Mouse (Mus musculus): ENCODE results near the gene Efemp1. TPM values are rescaled to one million over a fixed set of nuclear protein-coding genes. Genes with fewer than 3 reads are reported as not detected.

Gene Efemp1
- 13.7 and 16.5 TPM in 2 replicates for polyA plus RNA-seq (2015; fragmentation: Nextera tagmentation; extraction: Ambion mirVana)

DNA sequence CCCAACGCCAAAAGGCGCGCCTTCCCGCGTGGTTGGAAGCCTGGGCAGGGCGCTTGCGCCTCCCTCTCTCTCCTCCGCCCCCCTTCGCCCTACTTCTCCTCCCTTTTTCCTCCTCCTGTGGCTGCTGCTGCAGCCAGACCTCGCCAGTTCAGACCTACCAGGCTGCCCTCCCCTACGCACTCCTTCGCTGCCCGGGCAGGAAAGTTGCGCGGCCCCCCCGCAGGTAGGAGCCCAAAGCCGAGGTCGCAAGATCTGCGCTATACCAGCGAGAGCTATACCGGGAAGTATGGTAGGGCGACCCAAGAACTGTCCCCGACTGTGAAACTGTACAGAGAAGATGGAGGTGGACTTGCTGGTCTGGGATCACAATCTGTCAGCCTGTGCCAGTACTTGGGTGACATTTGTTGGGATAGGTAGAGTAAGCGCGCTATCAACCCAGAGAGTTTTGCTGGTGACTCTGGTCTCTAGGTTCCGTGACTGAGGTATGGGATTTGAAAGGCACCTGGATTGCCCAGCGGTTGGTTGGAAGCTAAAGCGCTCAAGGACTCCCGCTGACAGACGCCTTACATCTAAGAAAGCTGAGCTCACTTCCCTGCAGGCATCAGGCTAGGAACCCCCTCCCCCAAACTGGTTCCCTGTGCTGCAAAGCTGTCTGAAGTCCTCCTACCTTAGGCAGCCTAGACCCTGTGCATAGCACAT, at the start of gene Efemp1:
Gene Efemp1 (plus strand): TSS at position 103 of the 699 bp plus-strand sequence.

